Mouse (Mus musculus): ENCODE data around the gene Nek1.

The Nek1 gene

DNA sequence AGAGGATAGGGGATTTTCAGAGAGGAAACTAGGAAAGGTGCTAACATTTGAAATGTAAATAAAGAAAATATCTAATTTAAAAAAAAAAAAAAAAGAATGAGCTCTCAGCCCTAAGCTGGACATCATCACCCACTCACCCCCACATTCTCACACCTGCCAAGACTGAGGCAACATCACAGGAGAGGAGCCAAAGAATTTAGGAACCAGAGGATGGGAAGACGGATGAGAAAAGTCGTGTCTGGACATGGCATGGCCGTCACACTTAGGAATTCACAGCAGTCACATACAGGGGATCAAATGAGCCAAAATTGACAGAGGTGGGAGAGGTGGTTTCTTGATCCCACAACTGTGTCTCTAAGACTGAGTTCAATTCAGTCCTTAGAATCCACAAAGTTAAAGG lies 165.5 kb downstream of the Nek1 start:
- DNase-seq (ENCODE audit: low spot score): no peak

- no peak for DNase-seq (ENCODE audit: low spot score)
Measured at GRCm38 (mm10) chr8:61161461-61162185, 168.6 kb downstream of the Nek1 start.

DNA sequence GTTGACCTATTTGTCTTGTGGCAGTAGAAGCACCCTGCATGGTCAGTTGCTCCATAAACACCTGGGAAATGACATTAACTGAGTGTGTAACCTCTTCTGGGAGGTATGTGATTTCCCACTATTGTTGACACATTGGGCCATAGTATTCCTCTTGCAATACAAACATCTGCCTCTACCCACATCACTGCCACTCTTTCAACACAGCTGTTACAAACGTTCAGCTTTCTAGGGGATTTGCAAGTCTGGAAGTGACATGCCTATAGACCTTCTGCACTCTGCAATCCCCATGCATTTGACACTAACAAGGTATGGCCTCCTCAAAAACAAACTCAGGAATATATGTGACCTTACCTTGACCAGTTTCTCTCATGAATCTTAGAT lies 169.2 kb downstream of the Nek1 start:
- no peak for DNase-seq (ENCODE audit: low spot score)

DNA sequence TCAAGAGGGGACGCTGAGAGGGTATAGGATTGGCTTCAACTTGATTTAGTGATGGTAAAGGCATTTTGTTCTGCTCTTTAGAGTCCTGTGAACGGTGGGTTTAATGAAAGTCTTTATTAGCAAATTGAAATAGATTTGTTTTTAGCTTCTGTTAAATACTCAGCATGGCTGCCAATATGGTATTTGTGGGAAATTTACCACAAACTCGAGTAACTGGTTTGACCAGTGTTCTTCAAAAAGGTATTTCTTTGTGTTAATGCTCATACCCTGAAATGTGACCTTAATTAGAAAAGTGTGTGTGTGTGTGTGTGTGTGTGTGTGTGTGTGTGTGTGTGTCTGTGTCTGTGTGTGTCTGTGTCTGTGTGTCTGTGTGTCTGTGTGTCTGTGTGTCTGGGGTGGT lies 178.6 kb downstream of the Nek1 start:
- DNase-seq (ENCODE audit: low spot score): no peak

GRCm38 (mm10) chr8:61173921-61174492 lies 181.0 kb downstream of the Nek1 start:
- no peak for DNase-seq (ENCODE audit: low spot score)

DNA sequence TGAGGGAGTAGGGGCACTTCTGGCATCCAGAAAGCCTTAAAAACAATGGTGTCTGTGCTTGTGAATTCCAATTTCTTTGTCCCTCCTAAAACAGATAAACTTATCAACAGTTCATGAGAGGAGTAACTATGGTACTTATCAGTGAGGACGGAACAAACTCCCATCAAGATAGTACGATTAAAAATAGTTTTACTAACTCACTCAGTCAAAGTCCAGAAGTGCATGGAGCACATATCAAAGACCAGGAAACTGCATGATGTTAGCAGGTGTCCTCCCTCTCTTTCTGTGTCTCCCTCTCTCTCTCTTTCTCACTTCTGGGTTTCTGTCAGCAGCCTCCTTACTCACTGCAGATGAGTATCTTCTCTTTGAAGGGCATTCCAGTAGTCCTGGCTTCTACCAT lies 182.9 kb downstream of the Nek1 start:
- no peak for DNase-seq (ENCODE audit: low spot score)

- no peak for DNase-seq (ENCODE audit: low spot score)
Measured at GRCm38 (mm10) chr8:61177680-61178593, 184.9 kb downstream of the Nek1 start.

DNA sequence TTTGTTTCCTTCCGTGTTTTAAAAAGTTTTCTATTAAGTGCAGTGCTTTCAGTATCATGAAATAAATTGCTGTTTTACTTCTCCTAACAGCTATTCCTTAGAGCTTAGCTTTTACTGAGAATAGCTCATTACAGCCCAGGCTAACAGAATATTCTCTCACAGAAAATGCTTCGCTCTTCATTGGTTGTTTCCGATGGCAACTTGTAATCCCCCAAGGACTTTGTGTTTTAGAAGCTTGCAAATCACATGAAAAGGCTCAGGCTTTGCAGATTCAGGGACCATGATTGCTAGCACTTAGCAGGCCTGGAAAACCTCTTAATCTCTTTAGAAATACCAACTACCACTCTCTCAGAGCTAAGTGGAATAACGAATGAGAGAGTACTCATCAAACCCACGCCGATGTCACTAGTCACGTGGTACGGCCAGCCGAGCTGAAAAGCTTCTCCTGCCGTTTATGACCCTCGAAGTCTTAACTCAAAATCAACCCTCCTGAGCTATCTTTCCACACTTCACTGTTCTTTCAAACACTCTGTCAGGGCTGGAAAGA lies 185.7 kb downstream of the Nek1 start:
- no peak for DNase-seq (ENCODE audit: low spot score)

Data from MN1 (cell line).